Mouse (Mus musculus): Measurements from ENCODE around the gene Zfp213. TPM values are rescaled to one million over a fixed set of nuclear protein-coding genes. Genes with fewer than 3 reads are reported as not detected.

The Zfp213 gene
- total RNA-seq (2023): 7.4 TPM

GRCm38 (mm10) chr17:23563595-23564367, at the start of gene Zfp213:
TSS of gene Zfp213 (minus strand) at chr17:23564238.

GRCm38 (mm10) chr17:23600641-23601622, 36.9 kb upstream of the Zfp213 start, which contains the start of gene Zscan10:
TSS of gene Zscan10 (plus strand) at chr17:23600856.

GRCm38 (mm10) chr17:23598582-23599552, 34.8 kb upstream of the Zfp213 start, which contains the start of gene Zfp13:
TSS of gene Zfp13 (minus strand) at chr17:23599487.

Other genes with a start within 250 kb of the Zfp213 start
- gene Vmn2r115, start 220.5 kb downstream of the Zfp213 start, total RNA-seq (2023): not detected
- gene Vmn2r116, start 179.6 kb downstream of the Zfp213 start, total RNA-seq (2023): not detected
- not detected for gene Vmn2r117, start 84.5 kb downstream of the Zfp213 start, total RNA-seq (2023)
- gene Zfp13, start 35.2 kb upstream of the Zfp213 start, total RNA-seq (2023): not detected
- not detected for gene Zscan10, start 36.6 kb upstream of the Zfp213 start, total RNA-seq (2023)
- 0.34 TPM for gene Mmp25, start 81.0 kb upstream of the Zfp213 start, total RNA-seq (2023)
- gene Bicdl2, start 96.3 kb upstream of the Zfp213 start, total RNA-seq (2023): 0.34 TPM
- 34.9 TPM for gene Hcfc1r1, start 109.4 kb upstream of the Zfp213 start, total RNA-seq (2023)
- 23.4 TPM for gene Thoc6, start 109.6 kb upstream of the Zfp213 start, total RNA-seq (2023)
- gene Tnfrsf12a, start 113.2 kb upstream of the Zfp213 start, total RNA-seq (2023): 38.4 TPM
- not detected for gene Cldn6, start 115.0 kb upstream of the Zfp213 start, total RNA-seq (2023)
- gene Cldn9, start 119.8 kb upstream of the Zfp213 start, total RNA-seq (2023): not detected
- not detected for gene 1520401A03Rik, start 158.5 kb upstream of the Zfp213 start, total RNA-seq (2023)
- 35.0 TPM for gene Pkmyt1, start 162.1 kb upstream of the Zfp213 start, total RNA-seq (2023)
- 2.6 TPM for gene Paqr4, start 176.6 kb upstream of the Zfp213 start, total RNA-seq (2023)
- gene Kremen2, start 181.6 kb upstream of the Zfp213 start, total RNA-seq (2023): 1.1 TPM
- 23.9 TPM for gene Flywch1, start 207.4 kb upstream of the Zfp213 start, total RNA-seq (2023)
- not detected for gene Flywch2, start 221.8 kb upstream of the Zfp213 start, total RNA-seq (2023)
- 1,331 TPM for gene Srrm2, start 226.3 kb upstream of the Zfp213 start, total RNA-seq (2023)